Comparison of ENCODE assay signal across 9 mouse cellular contexts in the genomic region with DNA sequence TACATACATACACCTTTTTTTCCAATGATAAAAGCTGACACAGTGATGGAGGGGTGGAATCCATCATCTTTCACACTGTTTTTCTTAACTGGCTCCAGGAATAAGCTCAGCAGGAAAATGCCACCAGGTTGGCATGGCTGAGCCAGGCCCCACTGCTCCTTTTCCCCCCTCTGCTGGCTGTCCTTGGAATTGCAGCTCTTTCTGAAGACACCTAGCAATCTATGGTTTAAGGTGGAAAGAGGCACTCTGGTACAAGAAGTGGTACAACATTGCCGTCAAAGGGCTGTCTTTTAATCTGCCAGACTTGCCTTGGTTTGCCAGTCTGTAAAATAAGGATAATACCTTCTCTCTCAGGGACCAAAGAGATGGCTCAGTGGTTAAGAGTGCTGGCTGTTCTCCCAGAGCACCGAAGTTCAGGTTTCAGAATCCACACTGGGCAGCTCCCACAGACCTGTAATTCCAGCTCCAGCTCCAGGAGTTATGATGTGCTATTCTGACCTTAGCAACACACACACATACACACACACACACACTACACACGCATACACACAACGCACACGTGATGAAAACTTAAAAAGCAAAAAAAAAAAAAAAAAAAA. TPM values are rescaled to one million over a fixed set of nuclear protein-coding genes. Genes with fewer than 3 reads are reported as not detected.
DNase-seq lines count a peak whose midpoint lies in the region; TF ChIP-seq lines count a peak whose summit lies in the region.
"Had no signal": no experiment of that assay in that cellular context is flagged by ENCODE, and none has a peak within 500 bp of the region (broad histone marks: within the 10 kb centered on the region; RNA-seq: fewer than 3 reads in every experiment).

No protein-coding gene starts in this region.

- H3K36me3 ChIP-seq in E14TG2a.4 (ENCODE audit: insufficient read depth, low read length) = no peaks in the 10 kb centered on the region
- no peaks in the 10 kb centered on the region for H3K36me3 ChIP-seq in heart, embryonic 10.5 days
- H3K36me3 ChIP-seq: lung, embryonic 15.5 days had no signal

- H3K27me3 ChIP-seq in E14TG2a.4 (ENCODE audit: insufficient read depth, low read length) = 0 out of 2 replicates have a peak, but pooled peaks cover 6% of the 10 kb centered on the region
- H3K27me3 ChIP-seq in heart, embryonic 10.5 days (ENCODE audit: insufficient read depth, poor library complexity, severe bottlenecking) = peaks cover 6% of the 10 kb centered on the region; the same call in 1 of the 2 replicates
- H3K27me3 ChIP-seq: lung, embryonic 15.5 days had no signal

- WGBS in heart, embryonic 10.5 days = 68% methylated on average over 5 of the region's 5 CpGs

- H3K27ac ChIP-seq in heart, embryonic 10.5 days = no peak overlapping the region
- H3K27ac ChIP-seq: lung, embryonic 15.5 days had no signal

- no peak overlapping the region for H3K4me3 ChIP-seq in E14TG2a.4 (replicated peaks; ENCODE audit: low read length)
- no peak overlapping the region for H3K4me3 ChIP-seq in heart, embryonic 10.5 days
- H3K4me3 ChIP-seq: lung, embryonic 15.5 days had no signal

- DNase-seq in adrenal gland, postnatal 10 days = peak; percentile 94
- peak; percentile 72 for DNase-seq in embryo, embryonic 11.5 days (ENCODE audit: low read depth, low spot score)
- peak; percentile 87 for DNase-seq in heart, embryonic 10.5 days (ENCODE audit: low spot score)
- peak; percentile 65 for DNase-seq in layer of hippocampus, adult 9-10 months (ENCODE audit: low spot score)
- DNase-seq in lung, postnatal 4 days = peak; percentile 43 to 84
- peak; percentile 93 for DNase-seq in right cerebral cortex, postnatal 14 days
- DNase-seq in urinary bladder, postnatal 36 days (ENCODE audit: low spot score in 2 of 2) = peak; percentile 80 to 84

- TF ChIP-seq CTCF in E14TG2a.4 (conservative IDR thresholded peaks at IDR 0.05; ENCODE audit: low read length) = peak; percentile 92

- H3K4me1 ChIP-seq in E14TG2a.4 (replicated peaks; ENCODE audit: low read depth, low read length) = no peaks in the 10 kb centered on the region
- no peaks in the 10 kb centered on the region for H3K4me1 ChIP-seq in heart, embryonic 10.5 days
- H3K4me1 ChIP-seq: lung, embryonic 15.5 days had no signal

- no peaks in the 10 kb centered on the region for H3K9me3 ChIP-seq in E14TG2a.4 (ENCODE audit: low read length)
- no peaks in the 10 kb centered on the region for H3K9me3 ChIP-seq in heart, embryonic 10.5 days
- H3K9me3 ChIP-seq: lung, embryonic 15.5 days had no signal

RNA-seq across cellular contexts. Expression of a gene that starts 25.9 kb away (rescaled TPM):
- 10 to 100 TPM; 14.9 to 21.1 TPM for total RNA-seq in adrenal gland, postnatal 10 days (2021)
- 15.0 and 17.2 TPM in 2 replicates for polyA plus RNA-seq in heart, embryonic 10.5 days (2016; fragmentation: Nextera tagmentation; extraction: Ambion mirVana)

RNA-seq across cellular contexts. Expression of a gene that starts 31.1 kb away (rescaled TPM):
- total RNA-seq in adrenal gland, postnatal 10 days (2021) = 100 to 1,000 TPM; 134 to 158 TPM
- polyA plus RNA-seq in heart, embryonic 10.5 days (2016; fragmentation: Nextera tagmentation; extraction: Ambion mirVana) = 191 and 222 TPM in 2 replicates

RNA-seq across cellular contexts. Expression of a gene that starts 51.2 kb away (rescaled TPM):
- total RNA-seq in adrenal gland, postnatal 10 days (2021) = 1 to 10 TPM; 3.0 to 3.9 TPM
- 0.39 and 1.2 TPM in 2 replicates for polyA plus RNA-seq in heart, embryonic 10.5 days (2016; fragmentation: Nextera tagmentation; extraction: Ambion mirVana)
